Mouse (Mus musculus) olfactory bulb, adult 2 months (tissue): ENCODE measurements around the gene Rasgef1a. TPM values are rescaled to one million over a fixed set of nuclear protein-coding genes. Genes with fewer than 3 reads are reported as not detected.

Experiments used
- H3K27ac ChIP-seq: fragments of 200-500 bp; 2 replicates; pipeline ENCODE4 v1.5.1; 2012; ENCODE audit warnings: low read depth, low read length; ENCODE audit not compliant: insufficient read depth
- H3K4me1 ChIP-seq: fragments of 200-500 bp; 2 replicates; pipeline ENCODE4 v1.6.1; 2012; ENCODE audit warnings: low read length; ENCODE audit not compliant: control insufficient read depth, insufficient read depth
- H3K4me3 ChIP-seq: fragments of 200-500 bp; 2 replicates; pipeline ENCODE4 v1.5.1; 2012; ENCODE audit warnings: mild to moderate bottlenecking, low read depth, low read length, moderate library complexity; ENCODE audit not compliant: insufficient read depth
- CTCF ChIP-seq: fragments of 200-500 bp; IDR thresholded peaks from 2 replicates; pipeline ENCODE4 v1.5.1; 2012; ENCODE audit warnings: low read depth, mild to moderate bottlenecking, low read length, moderate library complexity; ENCODE audit not compliant: insufficient read depth
- POLR2A ChIP-seq: fragments of 200-500 bp; IDR thresholded peaks from 2 replicates; pipeline ENCODE4 v1.6.1; 2012; ENCODE audit warnings: mild to moderate bottlenecking, low read depth, low read length, moderate library complexity; ENCODE audit not compliant: insufficient read depth
- WGBS: fragments of 180-500 bp; shearing (Covaris S2); methylation state at CpG from one replicate; pipeline ENCODE4 v1.1.7; 2018; 5-methylcytosine and 5-hydroxymethylcytosine counted together
- polyA plus RNA-seq: library from polyadenylated mRNA; stranded (reverse); fragments of >200 nt; gene quantifications from 2 replicates; pipeline ENCODE4 v1.2.4, GENCODE M21; 2012; ENCODE audit warnings: low replicate concordance; ENCODE audit not compliant: missing spikeins, insufficient read depth, insufficient read length

The Rasgef1a gene
- polyA plus RNA-seq, 1 experiment, result not detected

DNA sequence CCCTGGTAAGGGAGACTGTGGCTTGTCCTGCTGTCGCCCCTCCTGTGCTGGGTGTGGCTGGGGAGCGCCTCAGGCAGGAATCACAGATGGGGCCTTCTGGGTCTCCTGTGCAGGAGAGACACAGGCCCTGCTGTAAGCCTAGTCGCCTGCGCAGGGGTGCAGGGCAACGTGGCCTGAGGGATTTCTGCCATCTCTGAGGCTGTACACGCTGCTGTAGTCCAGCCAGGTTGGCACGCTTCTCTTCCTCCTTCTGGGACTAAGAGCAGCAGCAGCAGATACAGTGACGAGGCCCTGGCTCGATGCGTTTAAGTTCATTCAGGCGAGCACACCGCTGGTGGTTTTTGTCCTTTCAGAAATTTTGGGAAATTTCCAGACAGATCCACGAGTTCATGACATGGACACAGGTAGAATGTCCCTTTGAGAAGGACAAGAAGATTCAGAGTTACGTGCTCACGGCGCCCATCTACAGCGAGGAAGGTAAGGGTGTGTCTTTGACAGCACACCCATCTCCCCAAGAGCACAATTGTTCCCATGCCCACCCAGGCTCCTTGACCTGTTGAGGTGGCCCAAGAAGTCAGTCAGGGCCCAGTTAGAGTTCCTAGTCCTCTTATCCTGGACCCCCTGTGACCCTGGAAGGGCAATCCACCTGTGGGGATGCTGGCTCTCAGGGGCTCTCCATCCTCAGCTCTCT is 77.7 kb downstream of the Rasgef1a start:
- Histone ChIP-seq H3K4me3 (no peak overlapping the region), H3K27ac (no peak overlapping the region), H3K4me1 (peaks cover 4% of the 10 kb centered on the region; the same call in 1 of the 2 replicates)
- WGBS, result 73% methylated on average over 17 of the region's 17 CpGs
- TF ChIP-seq CTCF (no peak), POLR2A (no peak)

DNA sequence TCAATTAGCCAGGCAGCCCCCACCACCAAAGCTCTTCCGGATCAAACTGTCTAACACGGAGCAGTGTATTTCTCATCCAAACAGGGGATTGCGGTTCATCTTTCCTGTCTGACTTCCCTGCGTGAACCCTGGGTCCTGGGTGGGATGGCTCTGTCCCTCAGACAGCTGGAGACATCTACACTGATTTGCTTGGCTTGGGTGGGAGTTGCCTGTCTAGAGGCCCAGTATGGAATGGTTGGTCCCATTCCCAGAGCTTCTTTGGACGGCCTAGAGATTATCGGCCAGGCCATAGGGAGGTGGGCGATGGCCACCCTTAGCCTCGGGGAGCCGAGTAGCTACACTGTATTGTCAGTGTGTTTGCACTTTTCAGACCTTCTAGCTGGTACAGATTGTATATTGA is 79.6 kb downstream of the Rasgef1a start:
- TF ChIP-seq POLR2A (no peak), CTCF (no peak)
- Histone ChIP-seq H3K4me3 (no peak overlapping the region), H3K27ac (no peak overlapping the region), H3K4me1 (peaks cover 4% of the 10 kb centered on the region; the same call in 1 of the 2 replicates)
- WGBS, result 82% methylated on average over 9 of the region's 9 CpGs

GRCm38 (mm10) chr6:118097765-118098365 is 86.6 kb downstream of the Rasgef1a start:
- TF ChIP-seq CTCF, result no peak
- no peak for TF ChIP-seq POLR2A
- WGBS, result 82% methylated on average over 8 of the region's 8 CpGs
- H3K4me3 ChIP-seq, result no peak overlapping the region
- H3K27ac ChIP-seq, result no peak overlapping the region
- H3K4me1 ChIP-seq, result 0 out of 2 replicates have a peak, but pooled peaks cover 3% of the 10 kb centered on the region

DNA sequence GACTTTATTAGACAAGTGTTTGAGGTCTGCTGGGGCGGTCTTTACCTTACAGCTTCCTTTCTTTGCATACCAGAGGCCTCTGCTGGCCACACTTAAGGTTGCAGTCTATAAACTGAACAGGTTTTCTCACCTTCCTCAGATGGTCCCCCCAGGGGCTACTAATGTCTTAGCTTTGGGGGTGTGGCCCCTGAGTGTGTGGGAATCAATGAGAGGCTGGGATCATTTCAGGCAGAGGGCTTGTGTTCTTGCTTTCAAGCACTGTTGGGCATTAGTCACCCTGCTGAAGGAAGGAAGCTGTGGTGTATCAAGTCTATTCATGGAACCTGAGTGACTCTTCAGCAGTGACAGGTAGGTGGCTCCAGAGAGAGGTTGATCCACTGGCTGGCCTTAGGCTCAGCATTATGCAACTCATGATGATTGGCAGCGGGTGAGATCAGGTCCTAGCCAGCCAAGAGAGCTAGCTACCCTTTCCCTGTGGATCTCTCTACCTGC is 88.1 kb downstream of the Rasgef1a start:
- TF ChIP-seq POLR2A (no peak), CTCF (no peak)
- Histone ChIP-seq H3K4me3 (no peak overlapping the region), H3K27ac (no peak overlapping the region), H3K4me1 (0 out of 2 replicates have a peak, but pooled peaks cover 3% of the 10 kb centered on the region)
- WGBS, result 45% methylated on average over 2 of the region's 2 CpGs

DNA sequence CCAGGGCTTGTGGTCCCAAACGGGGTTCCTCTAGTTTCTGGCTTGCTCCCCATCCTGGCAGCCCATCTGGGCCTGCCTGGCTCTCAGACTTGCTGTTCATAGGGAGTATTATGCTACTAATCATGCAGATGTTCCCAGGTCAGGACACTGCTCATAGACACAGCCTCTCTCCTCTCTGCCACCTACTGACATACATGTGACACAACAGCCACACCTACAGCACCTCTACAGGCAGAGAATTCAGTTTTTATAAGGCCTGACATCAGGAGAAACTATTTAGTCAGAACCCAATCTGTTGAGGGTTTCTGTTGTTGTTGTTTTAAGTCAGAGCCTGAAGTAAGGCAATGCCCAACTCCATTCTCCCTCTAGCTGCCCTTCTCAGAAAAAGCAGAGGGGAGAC is 100.6 kb downstream of the Rasgef1a start:
- no peak for TF ChIP-seq CTCF
- Histone ChIP-seq H3K4me1 (no peaks in the 10 kb centered on the region), H3K27ac (no peak overlapping the region), H3K4me3 (no peak overlapping the region)
- whole genome bisulfite sequencing, result 58% methylated on average over 1 of the region's 1 CpGs

DNA sequence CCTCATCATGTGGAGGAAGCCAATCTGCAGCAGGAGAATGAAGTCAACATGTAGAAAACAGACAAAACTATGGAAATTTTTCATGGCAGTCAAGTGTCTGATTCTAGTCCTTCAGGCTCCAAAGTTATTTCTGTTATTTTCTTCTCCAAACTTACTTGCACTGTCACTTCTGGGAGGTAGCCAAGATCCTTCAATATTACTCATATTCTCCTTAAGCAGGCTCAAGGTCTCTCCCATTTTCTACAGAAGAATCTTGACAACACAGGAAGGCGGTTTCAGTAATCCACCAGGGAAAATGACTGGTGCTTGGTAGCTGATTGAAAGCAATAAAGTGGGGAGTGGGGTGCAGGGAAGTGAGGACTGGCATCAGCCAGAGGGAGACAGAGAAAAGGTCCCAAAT is 111.5 kb downstream of the Rasgef1a start:
- no peaks in the 10 kb centered on the region for H3K4me1 ChIP-seq
- H3K27ac ChIP-seq, result no peak overlapping the region
- H3K4me3 ChIP-seq, result no peak overlapping the region
- 92% methylated on average over 1 of the region's 1 CpGs for WGBS
- TF ChIP-seq POLR2A (no peak), CTCF (no peak)

DNA sequence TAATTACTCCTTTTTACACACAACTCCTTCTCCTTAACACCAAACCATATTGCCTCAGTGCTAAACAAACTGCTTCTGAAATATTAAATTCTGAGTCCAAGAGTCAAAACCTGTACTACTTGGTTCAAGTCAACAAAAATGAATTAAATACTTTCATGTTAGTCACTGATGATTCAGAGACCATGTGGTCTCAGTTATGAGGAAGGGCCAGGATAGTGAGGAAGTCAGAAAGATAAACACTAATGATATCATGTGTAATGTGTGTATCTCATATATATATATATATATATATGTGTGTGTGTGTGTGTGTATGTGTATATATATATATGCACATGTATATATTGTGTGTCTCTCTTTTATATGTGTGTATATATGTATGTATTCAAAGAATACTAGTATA is 115.3 kb downstream of the Rasgef1a start:
- Histone ChIP-seq H3K27ac (no peak overlapping the region), H3K4me3 (no peak overlapping the region), H3K4me1 (no peaks in the 10 kb centered on the region)
- TF ChIP-seq CTCF, result no peak
- TF ChIP-seq POLR2A, result no peak

- Histone ChIP-seq H3K27ac (no peak overlapping the region), H3K4me1 (no peaks in the 10 kb centered on the region), H3K4me3 (no peak overlapping the region)
- whole genome bisulfite sequencing, result 86% methylated on average over 7 of the region's 7 CpGs
- TF ChIP-seq POLR2A (no peak), CTCF (no peak)
Measured at GRCm38 (mm10) chr6:118127198-118127597, 116.0 kb downstream of the Rasgef1a start.

DNA sequence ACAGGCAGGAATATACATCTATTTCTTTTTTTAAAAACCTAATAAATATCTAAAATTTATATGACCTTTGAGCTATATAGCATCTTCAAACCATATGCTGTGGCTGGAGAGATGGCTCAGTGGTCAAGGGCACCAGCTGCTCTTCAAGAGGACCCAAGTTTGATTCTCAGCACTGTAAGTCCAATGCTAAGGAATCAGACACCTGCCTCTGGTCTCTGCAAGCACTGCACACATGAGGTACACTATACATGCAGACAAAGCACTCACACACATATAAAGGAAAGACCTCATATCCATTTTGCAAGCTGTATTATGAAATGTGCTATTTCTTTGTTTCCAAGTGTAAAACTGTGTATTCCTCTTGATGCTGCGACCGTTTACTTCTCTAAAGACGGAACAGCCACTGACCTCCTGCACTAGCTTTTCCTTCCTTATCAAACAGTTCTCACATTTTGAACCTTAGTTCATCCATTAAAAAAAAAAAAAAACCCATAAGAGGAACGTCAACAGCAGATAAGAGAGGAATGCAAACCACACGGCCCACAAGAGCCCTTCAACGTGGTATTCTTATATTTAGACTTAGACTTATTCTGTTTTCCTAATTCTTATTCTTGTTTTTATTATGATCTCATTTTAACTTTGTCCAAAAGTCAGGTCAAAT is 116.7 kb downstream of the Rasgef1a start:
- WGBS, result 89% methylated on average over 6 of the region's 6 CpGs
- Histone ChIP-seq H3K27ac (no peak overlapping the region), H3K4me3 (no peak overlapping the region), H3K4me1 (no peaks in the 10 kb centered on the region)
- no peak for TF ChIP-seq CTCF
- no peak for TF ChIP-seq POLR2A
